Mouse (Mus musculus): ENCODE results near the gene Pakap. TPM values are rescaled to one million over a fixed set of nuclear protein-coding genes. Genes with fewer than 3 reads are reported as not detected.

The Pakap gene
- polyA plus RNA-seq, 1 experiment from 2014 or later, result 21.4 TPM

DNA sequence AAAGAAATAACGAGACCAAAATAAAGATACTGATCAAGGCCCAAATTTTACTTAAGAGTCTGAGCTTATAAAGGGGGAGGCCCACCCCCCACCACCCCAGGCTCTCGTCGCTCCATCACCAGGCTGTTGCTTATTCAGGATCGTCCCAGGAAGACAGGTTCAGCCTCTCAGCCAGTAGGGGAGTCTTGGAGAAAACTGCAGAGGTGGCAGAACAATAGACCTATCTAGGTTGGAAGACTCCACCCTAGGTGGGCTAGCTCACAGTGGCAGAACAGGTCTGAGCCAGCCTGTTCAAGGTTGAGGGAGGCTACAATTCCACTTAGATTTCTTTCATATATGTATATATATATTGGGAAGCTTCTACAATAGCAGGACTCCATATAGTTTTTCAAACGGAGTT is 366.2 kb downstream of the Pakap start:
- peak; percentile 67 for DNase-seq (ENCODE audit: low spot score, missing footprints)
- H3K4me2 ChIP-seq, result no peak overlapping the region
- no peak overlapping the region for H3K4me3 ChIP-seq (ENCODE audit: low read depth, low read length)
- H3K36me3 ChIP-seq (ENCODE audit: control insufficient read depth, insufficient read depth, low read length), result no peaks in the 10 kb centered on the region
- no peaks in the 10 kb centered on the region for H3K27me3 ChIP-seq (ENCODE audit: control insufficient read depth, insufficient read depth, low read length)
- ATAC-seq (ENCODE audit: low FRiP score), result no peak
- 80% methylated on average over 5 of the region's 5 CpGs for WGBS
- no peaks in the 10 kb centered on the region for H3K9me3 ChIP-seq (ENCODE audit: control insufficient read depth, low read length)
- no peaks in the 10 kb centered on the region for H3K4me1 ChIP-seq (ENCODE audit: control insufficient read depth, insufficient read depth, low read length)
- no peak overlapping the region for H3K27ac ChIP-seq (ENCODE audit: low read depth, low read length)
- no peak overlapping the region for H3K9ac ChIP-seq (ENCODE audit: low read length)

DNA sequence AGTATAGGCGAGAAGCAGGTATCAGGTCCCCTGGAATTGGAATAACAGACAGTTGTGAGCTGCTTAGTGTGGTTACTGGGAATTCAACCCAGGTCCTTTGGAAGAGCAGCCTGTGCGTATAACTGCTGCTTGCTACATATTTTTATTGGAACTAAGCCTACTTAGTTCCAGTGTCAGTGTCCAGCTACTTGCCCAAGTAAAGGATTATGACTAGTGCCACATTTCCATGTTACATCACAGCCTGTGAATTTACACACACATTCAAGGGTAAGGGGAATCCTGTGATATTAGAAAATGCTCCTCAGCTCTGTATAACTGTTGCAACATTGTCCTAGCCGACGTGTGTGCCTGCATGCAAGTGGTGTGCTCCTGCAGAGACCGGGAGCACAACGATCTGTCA is 369.3 kb downstream of the Pakap start:
- Histone ChIP-seq H3K36me3 (ENCODE audit: control insufficient read depth, insufficient read depth, low read length) (no peaks in the 10 kb centered on the region; the same call in 1 of the 2 replicates), H3K4me3 (ENCODE audit: low read depth, low read length) (no peak overlapping the region), H3K27ac (ENCODE audit: low read depth, low read length) (no peak overlapping the region), H3K4me2 (no peak overlapping the region), H3K9ac (ENCODE audit: low read length) (no peak overlapping the region), H3K4me1 (ENCODE audit: control insufficient read depth, insufficient read depth, low read length) (no peaks in the 10 kb centered on the region), H3K27me3 (ENCODE audit: control insufficient read depth, insufficient read depth, low read length) (no peaks in the 10 kb centered on the region), H3K9me3 (ENCODE audit: control insufficient read depth, low read length) (no peaks in the 10 kb centered on the region)
- 90% methylated on average over 6 of the region's 6 CpGs for WGBS
- DNase-seq (ENCODE audit: low spot score, missing footprints), result peak; percentile 47
- no peak for ATAC-seq (ENCODE audit: low FRiP score)

DNA sequence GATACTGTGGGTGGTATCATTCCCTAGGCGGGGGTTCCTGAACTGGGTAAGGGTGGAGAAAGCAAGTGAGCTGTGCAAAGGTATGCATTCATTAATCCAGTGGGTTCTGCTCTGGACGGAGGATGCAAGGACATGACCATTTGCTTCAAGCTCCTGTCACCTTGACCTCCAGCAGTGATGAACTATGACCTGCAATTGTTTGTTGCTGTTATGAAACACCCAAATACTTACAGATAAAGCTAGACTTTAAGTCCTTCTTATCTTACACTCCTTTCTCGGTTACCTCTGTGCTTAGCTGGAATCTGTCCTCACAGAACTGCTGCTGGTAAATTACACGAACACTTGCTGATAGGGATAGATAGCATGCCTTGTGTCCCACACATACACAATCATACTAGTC is 372.7 kb downstream of the Pakap start:
- H3K4me2 ChIP-seq, result no peak overlapping the region
- ATAC-seq (ENCODE audit: low FRiP score) (no peak), DNase-seq (ENCODE audit: low spot score, missing footprints) (peak; percentile 53)
- H3K4me3 ChIP-seq (ENCODE audit: low read depth, low read length), result no peak overlapping the region
- no peak overlapping the region for H3K27ac ChIP-seq (ENCODE audit: low read depth, low read length)
- no peak overlapping the region for H3K9ac ChIP-seq (ENCODE audit: low read length)
- H3K36me3 ChIP-seq (ENCODE audit: control insufficient read depth, insufficient read depth, low read length), result peaks cover 9% of the 10 kb centered on the region; the same call in 1 of the 2 replicates
- H3K9me3 ChIP-seq (ENCODE audit: control insufficient read depth, low read length), result no peaks in the 10 kb centered on the region
- no peaks in the 10 kb centered on the region for H3K4me1 ChIP-seq (ENCODE audit: control insufficient read depth, insufficient read depth, low read length)
- no peaks in the 10 kb centered on the region for H3K27me3 ChIP-seq (ENCODE audit: control insufficient read depth, insufficient read depth, low read length)
- 90% methylated on average over 4 of the region's 4 CpGs for WGBS

DNA sequence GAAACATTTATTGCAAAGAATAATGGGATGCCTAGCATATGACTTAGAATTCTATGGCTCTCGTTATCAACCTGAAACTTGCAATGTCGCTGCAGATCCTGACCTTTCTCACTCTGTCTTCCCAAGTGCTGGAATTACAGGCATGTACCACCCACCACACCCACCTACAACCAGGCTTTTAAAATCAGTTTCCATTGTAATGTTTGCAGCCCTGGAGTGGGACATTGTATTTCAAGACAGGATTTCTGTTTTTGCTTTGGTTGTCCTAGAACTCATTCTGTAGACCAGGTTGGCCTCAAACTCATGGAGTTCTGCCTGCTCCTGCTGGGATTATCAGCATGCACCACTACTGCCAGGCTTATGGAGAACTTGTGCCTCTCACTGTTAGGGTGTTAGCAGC is 374.9 kb downstream of the Pakap start:
- 94% methylated on average over 2 of the region's 2 CpGs for WGBS
- Histone ChIP-seq H3K27ac (ENCODE audit: low read depth, low read length) (no peak overlapping the region), H3K36me3 (ENCODE audit: control insufficient read depth, insufficient read depth, low read length) (peaks cover 13% of the 10 kb centered on the region; the same call in 1 of the 2 replicates), H3K9ac (ENCODE audit: low read length) (no peak overlapping the region), H3K4me3 (ENCODE audit: low read depth, low read length) (no peak overlapping the region), H3K9me3 (ENCODE audit: control insufficient read depth, low read length) (no peaks in the 10 kb centered on the region), H3K27me3 (ENCODE audit: control insufficient read depth, insufficient read depth, low read length) (no peaks in the 10 kb centered on the region), H3K4me2 (no peak overlapping the region), H3K4me1 (ENCODE audit: control insufficient read depth, insufficient read depth, low read length) (no peaks in the 10 kb centered on the region)
- ATAC-seq (ENCODE audit: low FRiP score), result no peak
- DNase-seq (ENCODE audit: low spot score, missing footprints), result peak; percentile 81

Other genes starting within 250 kb of the Pakap start
- gene Palm2, start 133.9 kb upstream of the Pakap start, polyA plus RNA-seq (2014; fragmentation: Nextera tagmentation; extraction: Ambion mirVana), result 2.5 and 4.3 TPM in 2 replicates
- gene Akap2, start 149.5 kb downstream of the Pakap start, polyA plus RNA-seq (2014; fragmentation: Nextera tagmentation; extraction: Ambion mirVana), result 17.9 and 18.9 TPM in 2 replicates

All from midbrain, embryonic 11.5 days (tissue).